Mouse (Mus musculus) megakaryocyte, embryonic 14.5 days (primary cell): Measurements from ENCODE around the gene Fam83e.

Experiments used
- FLI1 ChIP-seq: IDR thresholded peaks from 2 replicates; pipeline ENCODE4 v1.6.1; 2012; ENCODE audit warnings: low read length, inconsistent platforms, mixed read lengths
- GATA1 ChIP-seq: IDR thresholded peaks from 3 replicates; pipeline ENCODE4 v1.6.1; 2012; ENCODE audit warnings: mixed read lengths, low read length, inconsistent platforms, borderline replicate concordance

DNA sequence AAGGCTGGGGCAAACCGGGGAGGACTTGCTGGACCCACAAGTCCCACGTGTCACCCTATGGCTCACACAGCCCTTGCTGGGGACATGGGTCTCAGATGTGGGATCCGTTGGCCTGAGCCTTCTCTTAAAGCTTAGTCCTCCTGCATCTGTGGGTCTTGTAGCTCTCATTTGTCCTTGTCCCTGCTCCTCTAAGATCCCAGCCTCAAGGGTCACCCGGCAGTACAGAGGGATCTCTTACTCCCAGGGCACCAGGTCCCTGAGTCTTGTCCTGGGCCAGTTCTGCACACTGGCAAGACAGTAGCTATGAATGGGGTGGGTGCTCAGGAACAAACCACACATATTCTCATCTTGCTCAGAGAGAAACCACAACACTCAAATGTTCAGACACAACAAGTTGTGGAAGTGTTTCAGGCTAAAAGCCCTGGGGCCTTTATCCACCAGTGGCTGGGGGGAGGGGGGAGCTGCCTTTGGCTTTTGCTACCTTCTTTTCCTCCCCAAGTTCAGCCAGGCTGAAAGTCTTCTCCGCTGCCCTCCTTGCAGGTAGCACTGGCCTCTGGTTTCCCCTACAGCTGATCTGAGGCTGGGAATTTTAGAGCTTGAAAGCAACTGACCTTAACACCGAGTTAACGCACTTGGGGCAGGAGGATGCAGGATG, 37.5 kb upstream of the Fam83e start, which contains the start of gene Ntn5:
- TF ChIP-seq FLI1 = no peak
- no peak for TF ChIP-seq GATA1
